Mouse (Mus musculus): ENCODE measurements at regions not wholly inside any gene's neighbourhood (a gene's known extent, or its start where the extent isn't known, plus 50 kb on each side); places are given as distances from the start of the nearest gene placed in this dataset.

DNA sequence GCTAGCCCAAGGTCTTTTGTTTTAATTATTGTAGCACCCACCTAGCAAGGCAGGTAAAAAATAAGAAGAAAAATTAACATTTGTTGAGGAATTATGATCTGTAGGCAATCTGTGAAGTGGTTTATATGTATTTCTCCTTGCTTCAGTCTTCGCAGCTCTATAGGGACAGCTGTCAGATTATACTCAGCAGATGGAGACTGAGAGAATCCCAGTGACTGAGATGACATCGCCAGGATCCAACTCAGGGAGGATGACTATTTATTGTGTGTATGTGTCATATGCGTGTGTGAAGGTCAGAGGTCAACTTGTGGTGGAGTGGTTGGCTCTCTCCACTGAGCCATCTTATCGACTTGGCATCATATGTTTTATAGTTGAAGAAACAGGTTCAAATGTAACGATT is 362.0 kb upstream of the Chd6 start:
- no peak for DNase-seq

DNA sequence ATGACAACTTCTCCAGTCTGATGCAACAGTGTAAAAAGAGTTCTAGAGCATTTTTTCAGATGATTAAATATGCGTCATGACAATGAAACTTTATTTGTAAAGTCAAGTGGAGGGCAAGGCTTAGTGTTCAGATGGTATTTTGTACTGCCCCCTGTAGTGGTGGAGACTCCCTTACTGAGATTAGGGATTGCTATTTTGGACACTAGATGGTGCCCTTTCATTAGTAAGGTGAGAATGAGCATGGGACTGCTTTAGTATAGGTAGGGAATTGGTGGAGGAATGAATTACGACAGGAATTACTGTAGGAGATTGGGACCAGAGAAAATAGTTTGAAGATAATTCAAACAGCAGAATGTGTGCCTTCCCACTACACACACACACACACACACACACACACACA is 361.1 kb upstream of the Chd6 start:
- DNase-seq: peak; percentile 34

DNA sequence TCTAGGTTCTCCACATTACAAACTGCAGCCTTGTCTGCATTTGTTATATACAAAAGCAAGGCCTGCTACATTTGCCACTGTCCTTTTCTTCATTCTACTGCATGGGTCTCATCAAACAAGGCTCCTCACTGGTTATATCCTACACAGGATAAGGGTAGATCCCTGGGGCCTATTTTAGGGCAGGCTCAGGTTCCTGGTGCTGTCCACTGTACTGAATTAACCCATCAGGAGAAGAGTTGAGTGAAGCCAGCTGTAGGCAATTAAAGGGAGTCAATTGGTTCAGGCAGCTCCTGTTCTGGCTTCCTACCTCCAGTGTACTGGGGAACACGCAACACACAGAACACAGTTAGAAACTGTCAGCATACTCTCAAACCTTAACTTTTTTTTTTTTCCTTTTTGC is 358.2 kb upstream of the Chd6 start:
- no peak for DNase-seq

DNA sequence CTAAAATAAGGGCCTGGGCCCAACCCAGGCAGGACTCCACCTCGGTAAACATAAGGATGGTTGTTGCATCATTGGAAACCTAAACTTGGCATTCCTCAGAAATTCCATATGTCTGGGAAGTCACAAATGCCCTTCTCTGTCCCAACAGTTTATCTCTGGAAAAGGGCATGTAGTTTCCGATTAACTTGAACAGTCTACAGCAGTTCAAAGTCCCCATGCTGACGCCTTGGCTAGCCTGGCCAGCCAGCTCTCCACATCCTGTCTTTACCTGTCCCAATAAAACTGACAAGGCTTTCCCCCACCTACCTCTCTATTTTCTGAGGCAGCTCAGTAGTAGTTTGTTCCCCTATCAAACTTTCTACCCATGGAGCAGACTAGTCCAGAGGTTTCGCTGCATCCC is 351.7 kb upstream of the Chd6 start:
- DNase-seq: no peak

DNA sequence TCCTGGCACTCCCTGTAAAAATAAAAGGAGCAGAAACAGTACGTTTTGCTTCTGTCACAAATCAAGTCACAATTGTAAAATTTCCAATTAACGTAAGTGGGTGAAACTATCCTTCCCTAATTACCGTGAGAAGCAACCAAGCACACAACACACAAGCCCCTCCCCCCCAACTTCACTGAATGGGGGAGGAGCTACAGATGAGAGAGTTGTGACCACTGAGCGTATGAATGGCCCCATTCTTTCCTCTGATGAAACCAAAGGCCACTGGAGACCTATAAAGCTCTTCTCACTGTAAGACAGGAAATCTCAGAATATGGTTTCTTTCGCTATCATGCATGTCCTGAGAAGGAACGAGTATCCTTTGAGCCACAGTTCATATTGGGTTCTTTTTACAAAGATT is 345.6 kb upstream of the Chd6 start:
- DNase-seq: no peak

DNA sequence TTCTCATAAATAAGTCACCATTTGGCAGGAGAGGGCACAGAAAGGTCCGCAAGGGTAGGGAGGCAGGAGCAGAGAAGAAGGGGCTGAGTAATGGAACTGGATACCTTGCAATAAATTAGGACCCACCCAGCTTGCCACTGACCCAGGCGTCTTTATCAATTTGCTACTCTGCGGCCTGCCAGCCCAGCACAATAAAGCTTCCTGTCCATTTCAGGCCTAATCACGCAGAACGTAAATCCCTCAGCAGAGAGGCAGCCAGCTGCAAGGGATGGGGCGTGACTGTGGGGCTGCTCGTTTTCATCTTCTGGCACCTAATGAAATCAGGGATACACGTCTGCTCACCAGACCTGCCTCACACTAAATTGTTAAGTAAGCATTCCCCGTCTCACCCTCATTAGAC is 324.9 kb upstream of the Chd6 start:
- DNase-seq: no peak

DNA sequence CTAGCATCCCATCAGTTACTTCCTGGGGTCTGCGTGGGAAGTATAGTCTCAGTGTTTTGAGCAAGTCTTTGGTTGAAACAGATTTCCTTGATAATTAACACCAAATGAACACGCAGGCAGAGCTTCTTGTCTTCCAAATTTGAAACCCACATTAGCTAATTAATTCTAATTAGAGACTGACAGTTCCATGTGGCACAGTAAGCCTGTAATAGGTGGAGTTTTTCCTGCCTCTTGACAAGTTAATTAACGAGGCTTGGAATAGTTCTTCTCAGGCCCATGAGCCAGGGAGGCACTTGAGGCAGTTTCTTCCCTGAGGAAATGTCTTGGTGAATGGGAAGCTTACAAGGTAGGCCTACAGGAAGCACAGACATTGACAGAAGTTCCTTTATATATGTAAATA is 320.4 kb upstream of the Chd6 start:
- DNase-seq: no peak

DNA sequence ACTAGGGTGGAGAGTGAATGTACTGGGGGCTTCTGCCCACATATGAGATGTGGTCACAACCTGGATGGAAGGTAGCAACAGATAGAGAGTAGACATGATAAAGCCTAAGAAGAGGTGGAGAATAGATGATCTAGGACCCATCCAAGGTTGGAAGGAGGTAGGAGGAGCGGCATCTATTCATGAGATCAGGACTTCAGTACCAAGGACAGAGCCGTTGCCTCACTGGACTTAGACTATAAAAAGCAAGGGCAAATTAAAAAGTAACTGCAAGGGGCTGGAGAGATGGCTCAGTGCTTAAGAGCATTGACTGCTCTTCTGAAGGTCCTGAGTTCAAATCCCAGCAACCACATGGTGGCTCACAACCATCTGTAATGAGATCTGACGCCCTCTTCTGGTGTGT is 316.7 kb upstream of the Chd6 start:
- DNase-seq: no peak

DNA sequence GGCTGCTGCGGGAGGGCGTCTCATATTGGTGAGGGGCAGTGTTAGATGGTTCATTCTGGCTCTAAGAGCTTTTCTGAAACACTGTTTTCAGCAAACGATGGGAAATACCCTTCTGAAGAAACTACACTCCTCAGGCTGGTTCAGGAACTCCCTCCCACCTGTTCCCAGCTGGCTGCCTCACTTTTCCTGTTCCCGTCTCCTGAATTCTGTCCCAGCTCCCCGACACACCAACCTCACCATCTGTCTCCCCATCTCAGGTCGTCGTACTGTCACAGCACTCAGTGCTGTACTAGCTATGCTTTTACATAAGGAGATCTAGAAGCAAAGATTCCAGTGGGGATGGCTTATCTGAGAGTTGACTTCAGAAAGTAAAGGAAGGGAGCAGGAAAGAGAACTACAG is 309.2 kb upstream of the Chd6 start:
- DNase-seq: no peak

DNA sequence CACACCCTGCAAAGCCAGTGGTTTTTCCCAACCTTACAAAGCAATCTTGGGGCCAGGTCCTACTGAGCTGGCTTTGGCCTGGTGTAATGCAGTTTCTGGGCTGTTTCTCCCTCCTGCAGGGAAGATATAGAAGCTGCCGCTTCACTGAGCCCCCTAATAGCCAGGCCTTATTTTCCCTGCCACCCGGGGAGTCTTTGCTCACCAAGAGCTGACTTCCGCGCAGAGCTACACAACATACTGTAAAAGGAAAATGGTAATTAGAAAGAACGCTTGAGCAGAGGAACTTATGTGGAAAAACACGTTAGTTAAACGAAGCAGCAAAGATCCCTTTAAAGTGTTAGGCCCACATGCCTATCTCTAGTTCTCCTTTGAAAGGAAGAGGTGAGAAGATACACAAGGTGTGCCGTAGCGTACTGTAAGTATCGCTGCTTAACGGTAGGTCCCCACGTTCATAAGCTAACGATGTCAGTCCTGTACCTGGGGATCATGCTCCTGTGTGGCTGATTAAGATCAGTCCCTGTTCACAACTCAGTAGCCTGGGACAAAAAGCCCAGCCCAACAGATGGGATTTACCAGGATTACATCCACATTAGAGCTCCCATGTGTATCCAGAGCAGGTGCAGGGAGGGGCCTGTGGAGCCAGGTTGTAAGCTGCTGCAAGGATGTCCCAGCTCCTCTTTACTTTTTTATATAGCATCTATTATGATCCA is 307.5 kb upstream of the Chd6 start:
- DNase-seq: no peak

DNA sequence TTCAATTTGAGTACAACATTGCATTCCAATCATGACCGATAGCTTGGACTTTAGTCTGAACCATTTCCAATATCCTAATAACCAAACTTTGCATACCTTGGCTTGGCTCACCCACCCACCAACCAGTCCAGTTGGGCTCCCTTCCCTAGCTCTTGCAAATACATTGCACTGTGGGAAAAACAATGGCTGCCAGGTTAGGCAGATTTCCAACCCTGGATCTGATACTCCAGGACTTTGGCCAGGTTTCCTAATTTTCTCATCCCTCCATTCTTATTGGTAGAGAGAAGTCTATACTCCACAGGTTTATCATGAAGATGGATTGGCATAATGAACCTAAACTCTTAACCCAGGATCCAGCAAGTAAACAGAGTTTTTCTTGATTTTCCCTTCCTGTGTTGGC is 299.4 kb upstream of the Chd6 start:
- no peak for DNase-seq

DNA sequence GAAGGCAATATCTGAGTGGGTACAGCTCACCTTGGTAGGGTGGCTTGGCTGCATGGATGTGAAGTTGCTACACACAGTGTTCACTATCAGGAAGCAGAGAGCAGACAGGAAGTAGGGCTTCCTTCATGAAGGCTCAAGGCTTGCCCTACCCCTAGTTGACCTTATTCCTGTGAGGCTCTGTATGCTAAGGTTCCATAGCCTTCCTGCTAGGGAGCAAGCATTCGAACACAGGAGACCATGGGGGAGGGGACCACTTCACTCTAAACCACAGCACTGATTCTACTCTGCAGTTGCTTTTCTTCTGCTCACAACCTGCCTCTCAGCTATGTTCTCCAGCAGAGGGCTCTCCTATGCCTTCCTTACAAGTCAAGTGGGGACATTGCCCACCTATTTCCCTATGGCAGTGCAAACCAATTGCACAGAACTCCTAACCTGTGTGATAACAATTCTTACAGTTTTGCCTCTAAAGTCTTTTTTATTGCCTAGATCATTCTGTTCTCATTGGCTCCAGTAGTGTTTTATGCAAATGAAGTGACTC is 297.0 kb upstream of the Chd6 start:
- no peak for DNase-seq

DNA sequence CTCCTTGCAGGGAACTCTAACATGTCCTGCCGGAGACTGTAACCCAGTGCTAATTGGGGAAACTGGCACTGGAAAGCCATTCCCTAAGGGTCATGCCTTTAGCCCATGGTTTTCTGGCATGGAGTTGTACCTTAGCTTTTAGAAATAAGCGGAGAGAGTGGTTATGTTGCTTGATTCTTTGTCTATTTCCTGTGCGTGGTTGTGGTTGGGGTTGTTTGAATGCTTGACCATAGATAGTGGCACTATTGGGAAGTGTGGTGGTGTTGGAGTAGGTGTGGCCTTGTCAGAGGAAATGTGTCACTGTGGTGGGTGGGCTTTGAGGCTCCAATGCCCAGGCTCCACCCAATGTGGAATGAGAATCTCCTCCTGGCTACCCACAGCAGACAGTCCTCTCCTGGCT is 289.2 kb upstream of the Chd6 start:
- no peak for DNase-seq

DNA sequence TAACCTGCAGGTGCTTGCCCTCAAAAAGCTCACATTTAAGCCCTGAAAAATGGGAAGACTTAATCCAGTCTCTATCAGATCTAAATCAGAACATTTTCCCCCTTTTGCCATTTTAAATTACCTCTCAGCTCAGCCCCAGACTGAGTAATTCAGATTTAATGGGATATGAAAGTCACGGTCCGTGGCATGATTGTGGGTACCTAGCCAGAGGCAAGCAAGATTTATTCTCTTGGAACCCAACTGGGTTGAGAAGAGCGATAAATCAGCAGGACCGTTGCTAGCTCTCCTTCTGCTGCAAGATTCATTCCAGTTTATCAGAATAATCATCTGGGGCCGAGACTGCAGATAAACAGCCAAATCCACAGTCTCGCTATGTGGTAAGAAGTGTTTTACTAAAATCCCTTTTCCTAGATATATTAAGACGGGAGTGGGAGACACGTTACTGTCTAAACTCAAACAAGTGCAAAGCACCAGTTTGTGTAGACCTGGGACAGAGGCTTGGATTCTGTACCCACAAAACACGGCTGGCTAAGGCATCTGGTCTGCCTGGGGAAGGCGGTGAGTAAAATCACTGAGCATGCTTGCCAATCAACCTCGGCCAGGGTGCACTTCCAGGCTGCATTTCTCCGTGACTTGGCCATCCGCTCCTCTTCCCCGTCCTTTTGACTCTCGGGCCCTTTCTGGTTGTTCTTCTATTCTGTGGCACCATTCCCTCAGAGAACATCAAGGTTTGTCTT is 282.2 kb upstream of the Chd6 start:
- no peak for DNase-seq

DNA sequence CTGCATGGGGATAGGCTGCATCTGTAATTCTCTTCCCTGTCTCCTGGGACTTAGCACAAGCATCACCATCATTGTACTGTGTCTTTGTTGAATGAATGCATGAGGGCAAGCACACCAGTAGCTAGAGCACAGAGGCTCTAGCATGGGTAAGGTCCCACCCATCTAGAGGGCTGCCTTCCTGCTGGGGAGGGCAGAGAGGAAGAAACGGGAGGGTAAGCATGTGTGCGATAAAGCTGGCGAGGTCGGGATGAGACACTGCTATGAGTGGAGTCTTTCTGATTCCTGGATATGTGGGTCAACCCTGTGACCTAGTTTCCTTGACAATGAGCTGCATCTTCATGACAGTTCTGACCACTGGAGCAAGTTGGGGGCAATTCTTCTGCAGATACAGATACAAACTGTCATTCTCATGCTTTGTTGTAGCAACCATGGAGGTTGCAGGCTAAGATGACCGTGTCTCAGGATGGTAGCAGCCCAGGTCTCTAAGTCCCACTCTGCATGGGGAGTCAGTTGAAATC is 280.5 kb upstream of the Chd6 start:
- DNase-seq: no peak

DNA sequence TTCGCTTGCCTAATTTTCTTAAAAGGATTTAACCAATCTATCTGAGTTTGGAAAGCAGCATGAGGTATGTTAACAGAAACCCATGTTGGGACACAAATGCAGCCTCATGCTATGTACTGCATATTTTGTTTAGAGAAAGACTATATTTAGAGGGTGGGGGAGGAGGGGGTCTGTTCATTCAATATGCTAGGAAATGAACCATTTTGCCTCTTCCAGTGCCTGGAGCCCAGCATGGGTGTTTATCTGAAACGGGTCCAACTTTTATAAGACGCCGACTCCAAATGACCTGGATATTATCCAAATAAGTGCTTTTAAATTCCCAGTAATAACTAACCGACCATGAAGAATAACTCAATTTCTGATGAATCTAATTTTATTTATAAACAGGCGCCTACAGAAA is 278.2 kb upstream of the Chd6 start:
- DNase-seq: no peak

DNA sequence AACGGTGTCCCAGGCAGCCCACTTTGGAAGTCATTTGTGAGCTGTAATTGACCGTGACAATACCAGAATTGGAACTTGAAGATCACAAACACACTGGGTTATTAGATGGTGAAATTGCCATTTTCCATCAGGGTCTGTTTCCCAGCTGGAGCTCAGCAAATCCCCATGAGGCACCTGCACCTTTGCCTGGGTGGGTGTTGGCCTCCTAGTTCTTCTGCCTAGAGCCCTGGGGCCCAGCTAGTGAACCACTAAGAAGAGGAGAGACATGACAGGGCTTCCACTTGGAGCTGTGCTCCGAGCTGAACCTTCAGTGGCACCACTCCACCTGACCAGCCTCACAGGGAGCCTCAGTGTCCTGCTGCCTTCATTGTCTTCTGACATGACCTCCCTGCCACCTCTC is 273.5 kb upstream of the Chd6 start:
- DNase-seq: no peak

DNA sequence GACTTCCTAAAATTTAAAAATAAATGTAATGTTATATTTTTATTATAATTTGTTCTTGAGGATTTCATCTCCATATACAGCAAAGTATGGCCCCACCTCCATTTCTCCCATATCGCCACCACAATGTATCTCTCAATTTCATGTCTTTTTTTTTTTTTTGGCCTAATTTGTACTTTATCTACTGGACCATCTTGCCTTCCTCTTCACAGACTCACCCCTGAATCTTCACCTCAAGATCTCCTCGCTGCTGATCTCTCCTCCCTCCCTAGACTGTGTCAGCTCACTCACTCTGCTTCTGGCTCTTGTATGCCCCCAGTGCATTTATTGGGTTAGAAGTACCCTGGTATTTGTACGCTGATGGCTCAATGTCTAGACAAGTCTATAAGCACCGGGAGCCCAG is 269.4 kb upstream of the Chd6 start:
- no peak for DNase-seq

DNA sequence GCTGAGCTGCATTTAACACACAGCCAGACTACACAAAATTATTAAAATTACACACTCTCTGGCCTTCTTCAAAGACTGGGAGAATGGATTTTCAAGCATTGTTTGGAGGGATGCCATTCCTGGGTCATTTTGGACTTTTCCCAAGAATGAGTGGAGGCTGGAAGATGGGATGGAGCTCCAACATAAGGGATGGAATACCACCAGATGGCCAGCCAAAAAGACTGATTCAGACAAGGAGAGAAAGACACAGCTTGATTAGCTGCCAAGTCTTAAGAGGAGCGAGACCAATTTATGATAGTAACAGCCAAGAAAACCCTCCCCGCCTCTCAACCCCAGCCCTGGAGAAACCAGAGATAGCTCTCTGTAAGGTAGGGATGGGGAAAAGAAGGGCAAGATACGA is 253.4 kb upstream of the Chd6 start:
- DNase-seq: peak; percentile 5

DNA sequence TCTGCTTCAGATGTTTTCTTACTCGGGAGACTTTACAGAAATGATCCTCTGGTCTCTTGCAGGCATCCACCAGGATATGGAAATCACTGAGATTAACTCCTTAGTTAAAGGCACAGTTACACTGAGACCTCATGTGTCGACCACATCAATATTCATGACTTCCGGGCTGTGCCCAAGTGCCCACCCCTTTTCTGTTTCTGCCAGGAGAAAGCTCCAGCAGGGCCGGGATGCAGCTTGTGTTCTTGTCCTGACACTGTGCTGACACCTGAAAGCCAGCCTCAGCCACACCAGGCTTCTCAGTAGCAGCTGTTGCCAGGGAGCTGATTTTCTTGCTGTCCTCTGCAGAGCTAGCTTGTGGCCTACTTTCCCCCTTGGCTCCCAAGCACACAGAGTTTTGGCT is 240.2 kb upstream of the Chd6 start:
- no peak for DNase-seq

DNA sequence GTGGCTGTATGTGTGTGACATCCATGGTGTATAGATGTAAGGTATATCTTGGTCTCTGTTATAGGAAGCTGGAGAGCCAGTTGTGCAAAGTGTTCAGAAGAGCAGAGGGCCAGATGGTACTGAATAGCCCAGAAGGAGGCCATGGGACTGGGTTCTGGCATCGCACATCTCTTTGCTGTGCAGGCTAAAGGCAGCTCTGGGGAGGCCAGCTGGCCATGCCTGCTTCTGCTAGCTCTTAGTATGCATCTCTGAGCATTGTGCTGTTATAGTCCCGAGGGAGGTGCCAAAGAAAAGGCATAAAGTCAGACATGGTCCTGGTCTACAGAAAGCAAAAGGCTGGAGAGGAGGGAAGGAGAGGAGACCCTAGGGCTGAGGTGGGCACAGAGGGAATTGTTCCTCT is 235.1 kb upstream of the Chd6 start:
- DNase-seq: no peak

DNA sequence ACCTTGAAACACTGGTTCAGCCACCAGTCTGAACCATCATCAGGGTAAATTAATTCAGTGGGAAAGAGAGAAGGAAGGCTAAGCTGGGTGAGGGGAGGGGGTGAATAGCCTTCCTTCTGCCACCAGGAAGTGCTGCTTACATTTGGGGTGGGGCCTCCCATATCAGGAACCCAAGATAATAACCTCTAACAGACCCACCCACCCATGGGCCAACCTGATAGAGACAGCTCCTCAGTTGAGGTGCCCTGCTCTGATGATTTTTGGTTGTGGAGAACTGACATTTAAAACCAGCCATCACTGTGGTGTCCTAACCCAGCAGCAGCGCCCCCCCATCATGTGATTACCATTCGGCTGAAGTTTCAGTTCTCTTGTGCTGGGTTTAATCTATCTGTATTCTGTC is 233.8 kb upstream of the Chd6 start:
- DNase-seq: no peak

DNA sequence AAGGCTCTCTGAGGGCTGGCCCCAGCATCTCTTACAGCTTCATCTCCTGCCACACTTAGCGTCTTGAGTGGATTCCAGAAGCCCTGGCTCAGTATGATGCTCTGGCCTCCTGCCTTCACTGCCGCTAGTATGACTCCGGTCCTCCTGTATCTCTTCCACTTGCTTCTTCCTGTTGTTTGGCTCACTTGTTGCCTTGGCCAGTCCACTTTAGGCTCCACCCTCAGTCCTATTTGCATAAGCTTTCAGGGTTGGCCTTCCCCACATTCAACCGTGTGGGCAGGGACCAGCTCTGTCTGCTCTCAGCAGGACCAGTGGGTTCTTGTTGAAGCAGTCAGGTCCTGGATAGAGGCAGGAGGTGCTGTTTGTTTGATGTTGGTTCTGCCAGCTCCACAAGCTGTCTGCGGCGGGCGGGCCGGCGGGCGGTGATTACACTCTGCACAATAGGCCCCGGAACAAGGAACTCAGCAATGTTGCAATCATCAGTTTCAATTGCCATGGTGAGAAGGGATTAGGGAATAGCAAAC is 232.6 kb upstream of the Chd6 start:
- peak; percentile 7 for DNase-seq

DNA sequence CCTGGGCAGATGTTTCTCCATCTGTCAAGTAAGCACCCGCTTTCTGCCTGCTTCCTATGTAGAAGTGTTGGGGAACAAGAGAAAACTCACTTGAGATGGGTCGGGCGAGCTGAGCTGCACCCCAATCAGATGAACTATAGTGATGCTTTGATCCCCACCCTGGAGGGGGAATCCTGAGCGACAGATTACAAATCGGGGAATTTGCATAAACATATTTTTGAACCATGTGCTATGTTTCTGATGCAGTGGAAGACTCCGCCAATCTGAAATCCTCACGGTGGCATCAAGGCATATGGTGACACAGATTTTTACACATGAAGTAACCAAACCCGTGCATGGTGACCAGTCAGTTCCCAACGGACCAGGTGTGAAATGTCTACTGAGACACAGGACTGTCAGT is 231.4 kb upstream of the Chd6 start:
- no peak for DNase-seq
